Mouse (Mus musculus): ENCODE measurements around the gene Gm1979.
"Not testable (repeated sequence)": the region's sequence is repeated elsewhere in the genome, so short reads cannot be mapped to it uniquely, and the experiment has no call there.

- not testable (repeated sequence) for TF ChIP-seq CTCF (IDR thresholded peaks at IDR 0.05; ENCODE audit: low read depth, low read length); POLR2A (IDR thresholded peaks at IDR 0.05; ENCODE audit: borderline replicate concordance, low read depth, low read length)
Observed at GRCm38 (mm10) chr5:25956611-25957010, 48.0 kb downstream of the Gm1979 start.
